Mouse (Mus musculus): ENCODE measurements around the gene Thoc5. TPM values are rescaled to one million over a fixed set of nuclear protein-coding genes. Genes with fewer than 3 reads are reported as not detected.
A peak's percentile ranks its signal among the peaks of the same experiment; 100 is the strongest.

The Thoc5 gene
- total RNA-seq (2021): 10 to 100 TPM; 14.9 to 17.7 TPM
- long read RNA-seq, experiment 1, partial matches to known transcripts: 0 of 17 reads
- long read RNA-seq, experiment 1, other reads (novel, unspliced or antisense): 13 of 17 reads
- long read RNA-seq, experiment 2, partial matches to known transcripts: 1 of 12 reads
- long read RNA-seq, experiment 2, other reads (novel, unspliced or antisense): 8 of 12 reads

DNA sequence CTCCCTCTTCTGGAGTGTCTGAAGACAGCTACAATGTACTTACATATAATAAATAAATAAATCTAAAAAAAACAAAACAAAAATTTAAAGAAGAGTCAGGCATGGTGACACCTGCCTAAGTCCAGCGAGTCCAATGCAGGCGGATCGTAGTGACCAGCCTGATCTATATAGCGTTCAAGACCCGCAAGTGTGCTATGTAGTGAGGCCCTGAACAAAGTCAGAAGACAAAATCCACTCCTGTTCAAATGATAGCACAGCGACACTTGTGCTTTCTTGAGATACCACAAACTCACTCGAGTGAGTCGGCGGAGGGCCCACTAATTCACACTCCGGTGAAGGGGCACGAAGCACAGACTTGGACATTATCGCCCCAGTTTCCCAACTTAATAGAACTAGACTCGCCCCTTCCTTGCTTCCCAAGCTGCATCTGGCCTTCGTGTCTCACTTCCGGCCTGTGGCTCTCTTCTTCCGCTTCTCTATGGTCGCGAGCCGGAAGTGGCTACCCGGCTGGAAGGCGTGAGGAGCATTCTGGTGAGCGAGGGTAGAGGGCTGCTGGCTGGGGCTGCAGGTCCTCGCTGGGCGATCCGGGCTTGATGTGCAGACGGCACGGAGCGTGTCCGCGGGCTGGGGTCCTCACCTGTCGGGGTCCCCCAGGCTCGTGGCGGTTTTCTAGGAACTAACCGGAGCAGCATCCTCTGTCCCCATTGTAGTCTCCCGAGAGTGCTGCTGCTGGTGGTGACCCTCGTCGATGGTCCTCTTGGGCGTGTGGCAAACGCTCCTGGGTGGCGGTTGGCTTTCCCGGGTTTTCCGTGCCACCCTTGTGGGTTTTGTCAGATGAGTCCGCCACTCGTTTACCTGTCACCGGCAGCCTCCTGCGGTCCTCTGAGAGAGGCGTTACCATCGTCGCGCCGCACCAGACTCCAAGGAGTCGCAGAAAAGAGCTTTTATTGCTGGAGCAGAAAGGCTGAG, at the start of gene Thoc5:
Gene Thoc5, plus strand, starts transcription at position 473 of the 969 bp plus-strand sequence.
- peak; percentile 67 for DNase-seq

DNA sequence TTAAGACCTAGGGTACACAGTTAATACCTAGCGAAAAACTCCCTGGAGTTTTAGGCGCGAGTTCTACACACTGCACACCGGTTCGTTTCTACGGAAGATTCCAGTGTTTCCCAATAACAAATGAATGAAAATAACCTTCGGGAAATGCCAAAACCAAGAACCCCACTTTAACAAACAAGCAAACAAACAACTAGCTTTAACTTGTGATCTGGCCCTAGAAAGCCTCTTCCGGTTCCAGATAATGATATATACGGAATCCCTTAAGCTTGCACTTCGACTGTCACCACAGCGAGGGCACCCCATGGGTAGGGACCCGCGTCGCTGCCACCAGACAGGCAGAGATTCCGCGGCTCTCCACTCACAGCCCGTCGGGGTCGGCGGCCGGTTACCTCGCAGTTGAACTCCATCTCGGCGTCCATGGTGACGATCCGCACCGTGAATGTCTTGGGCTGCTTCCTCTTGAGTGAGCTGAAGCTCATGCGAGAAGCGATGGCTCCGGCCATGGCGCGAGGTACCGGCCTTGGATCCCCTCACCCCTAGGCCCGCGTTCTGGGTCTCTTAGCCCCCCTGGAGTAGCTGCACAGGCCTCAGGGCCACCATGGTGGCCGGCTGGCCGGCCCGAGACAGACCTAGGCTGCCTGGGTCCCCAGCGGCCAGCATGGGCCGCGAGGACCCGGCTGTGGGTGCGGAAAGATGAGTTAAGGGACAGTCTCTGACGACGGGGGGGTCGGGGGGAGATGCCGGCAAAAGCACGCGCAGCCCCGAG, 46.5 kb upstream of the Thoc5 start:
- DNase-seq: peak; percentile 47

DNA sequence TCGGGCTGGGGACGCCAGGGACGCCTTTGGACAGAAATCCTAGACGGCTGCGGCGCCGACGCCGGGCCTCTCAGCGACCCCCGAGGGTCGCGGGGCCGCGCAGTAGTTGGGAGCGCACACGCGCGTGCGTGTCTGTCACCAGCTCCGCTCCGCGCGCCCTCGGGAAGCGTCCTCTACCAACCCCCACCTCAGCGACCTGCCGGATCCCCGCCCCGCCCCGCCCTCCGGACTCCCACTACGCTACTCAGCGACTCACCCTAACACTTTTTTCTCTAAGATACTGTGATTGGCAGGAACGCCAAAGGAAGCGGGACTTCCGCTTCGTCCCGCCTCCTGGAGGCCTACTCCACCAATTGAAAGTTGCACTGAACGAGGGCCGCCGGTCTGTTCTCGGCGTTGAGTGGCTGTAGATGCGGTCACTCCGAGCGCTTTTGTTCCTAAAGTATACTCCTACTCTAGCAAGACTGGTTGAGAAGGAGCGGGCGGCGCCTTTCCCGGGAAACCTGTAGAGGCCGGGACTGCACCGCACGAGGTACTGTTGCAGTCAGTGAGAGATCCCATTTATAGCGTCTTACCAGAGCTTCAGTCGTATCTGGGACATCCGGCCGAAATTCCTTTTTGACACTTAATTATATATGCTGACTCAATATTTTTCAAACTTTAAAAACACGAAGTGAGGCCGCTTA, 45.7 kb upstream of the Thoc5 start, which contains the start of gene Nf2:
Gene Nf2, minus strand, starts transcription at position 279 of the 686 bp plus-strand sequence.
- peak; percentile 88 for DNase-seq

DNA sequence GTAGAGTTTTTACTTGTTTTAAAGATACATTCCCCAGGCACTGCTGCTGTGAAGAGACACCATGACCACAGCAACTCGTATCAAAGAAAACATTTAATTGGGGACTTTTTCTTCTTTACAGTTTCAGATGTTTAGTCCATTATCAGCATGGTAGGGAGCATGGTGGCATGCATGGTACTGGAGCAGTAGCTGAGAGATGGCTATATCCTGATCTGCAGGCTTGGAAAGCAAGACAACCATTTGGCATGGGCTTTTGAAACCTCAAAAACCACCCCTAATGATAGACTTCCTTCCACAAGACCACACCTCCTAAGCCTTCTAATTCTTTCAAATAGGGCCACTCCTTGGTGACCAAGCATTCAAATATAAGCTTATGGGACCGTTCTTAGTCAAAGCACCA, 44.7 kb upstream of the Thoc5 start:
- DNase-seq: no peak

DNA sequence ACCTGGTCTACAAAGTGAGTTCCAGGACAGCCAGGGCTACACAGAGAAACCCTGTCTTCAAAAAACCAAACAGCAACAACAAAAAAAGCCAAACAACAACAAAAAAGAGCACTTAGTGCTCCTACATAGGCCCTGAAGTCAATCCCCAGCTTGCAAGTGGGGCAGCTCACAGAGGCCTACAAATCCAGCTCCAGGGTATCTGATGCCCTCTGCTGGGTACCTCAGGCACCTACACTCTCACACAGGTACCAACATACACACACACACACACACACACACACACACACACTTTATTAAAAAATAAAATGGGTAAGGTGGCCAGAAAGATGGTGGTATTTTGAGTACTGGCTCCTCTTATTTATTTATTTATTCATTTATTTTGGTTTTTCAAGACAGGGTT, 42.1 kb upstream of the Thoc5 start:
- no peak for DNase-seq

DNA sequence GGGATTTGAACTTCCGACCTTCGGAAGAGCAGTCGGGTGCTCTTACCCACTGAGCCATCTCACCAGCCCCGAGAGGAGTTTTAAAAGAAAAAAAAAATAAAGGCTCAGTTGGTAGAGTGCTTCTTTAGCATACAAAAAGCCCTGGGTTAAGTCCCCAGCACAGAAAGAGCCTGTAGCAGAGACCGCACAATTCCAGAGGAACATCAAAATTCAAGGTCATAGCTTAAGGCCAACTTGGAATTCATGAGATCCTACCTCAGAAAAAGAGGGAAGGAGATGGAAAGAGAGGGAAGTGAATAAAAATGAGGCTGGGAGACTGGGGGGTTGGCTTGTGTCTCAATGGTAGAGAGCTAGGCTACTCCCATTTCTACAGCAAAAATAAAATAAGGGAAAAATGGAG, 40.9 kb upstream of the Thoc5 start:
- DNase-seq: no peak

DNA sequence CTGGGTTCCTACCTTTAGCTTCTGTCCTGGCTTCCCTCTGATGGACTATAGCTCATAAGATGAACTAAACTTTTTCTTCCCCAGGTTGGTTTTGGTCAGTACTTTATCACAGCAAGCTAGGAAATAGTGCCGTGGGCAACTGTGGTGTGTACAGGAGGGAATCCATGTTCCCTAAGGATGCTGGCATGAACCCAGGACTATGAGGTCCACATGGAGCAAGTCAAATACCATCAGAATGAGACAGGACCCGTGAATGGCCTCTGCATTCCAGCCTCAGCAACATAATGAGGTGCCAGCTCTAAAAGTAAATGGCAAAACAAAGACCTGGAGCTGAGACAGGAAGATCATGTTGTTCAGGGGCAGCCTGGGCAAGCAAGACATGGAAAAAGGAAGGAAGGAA, 36.7 kb upstream of the Thoc5 start:
- no peak for DNase-seq

DNA sequence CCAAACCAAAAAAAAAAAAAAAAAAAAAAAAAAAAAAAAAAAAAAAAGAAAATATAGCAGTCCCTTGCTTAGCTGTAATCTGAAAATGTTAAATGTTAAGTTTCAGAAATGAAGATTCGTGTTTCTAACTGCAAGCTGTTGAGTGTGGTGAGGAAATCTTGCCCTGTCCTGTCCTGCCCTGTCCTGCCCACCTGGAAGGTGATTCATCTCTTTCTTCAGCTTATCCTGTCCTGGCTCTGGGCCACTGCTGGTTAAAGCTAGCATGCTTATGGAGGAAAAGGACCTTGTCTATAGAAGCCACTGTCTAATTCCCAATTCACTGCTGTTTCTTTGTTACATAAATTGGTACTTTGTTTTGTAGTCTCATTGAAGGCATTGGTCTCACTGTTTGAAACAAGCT, 34.1 kb upstream of the Thoc5 start:
- no peak for DNase-seq

DNA sequence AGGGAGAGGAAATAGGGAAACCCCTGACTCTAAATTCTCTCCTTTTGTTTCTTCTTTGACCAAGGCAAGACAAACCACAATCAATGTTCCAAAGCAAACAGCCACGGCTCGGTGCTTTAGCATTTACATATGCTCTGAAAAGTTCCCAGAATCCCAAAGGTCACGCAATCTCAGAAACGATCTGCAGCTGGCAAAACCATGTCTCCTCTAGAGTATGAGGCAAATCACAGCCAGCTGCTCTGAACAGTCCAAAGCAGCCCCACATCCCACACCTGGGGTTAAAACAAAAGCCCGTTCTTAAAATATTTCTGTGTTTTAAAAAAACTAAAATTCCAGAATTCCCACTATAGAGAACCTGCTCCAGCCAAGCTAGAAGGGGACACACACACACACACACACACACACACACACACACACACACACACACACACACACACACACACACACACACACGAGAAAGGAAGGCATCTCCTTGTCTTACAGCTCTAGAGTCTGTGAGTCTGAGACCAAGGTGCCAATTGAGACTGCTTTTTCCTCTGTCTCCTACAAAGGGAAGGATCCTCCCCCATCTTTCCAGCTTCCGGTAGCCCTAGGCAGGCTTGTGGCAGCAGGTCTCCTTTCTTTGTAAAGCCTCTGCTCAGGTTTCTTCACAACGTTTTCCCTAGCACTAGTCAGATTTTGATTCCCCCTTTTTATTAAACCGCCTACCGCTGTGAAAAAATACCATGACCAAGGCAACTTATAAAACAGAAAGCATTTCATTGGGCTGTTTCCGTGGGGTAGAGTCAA, 33.1 kb upstream of the Thoc5 start:
- DNase-seq: no peak

DNA sequence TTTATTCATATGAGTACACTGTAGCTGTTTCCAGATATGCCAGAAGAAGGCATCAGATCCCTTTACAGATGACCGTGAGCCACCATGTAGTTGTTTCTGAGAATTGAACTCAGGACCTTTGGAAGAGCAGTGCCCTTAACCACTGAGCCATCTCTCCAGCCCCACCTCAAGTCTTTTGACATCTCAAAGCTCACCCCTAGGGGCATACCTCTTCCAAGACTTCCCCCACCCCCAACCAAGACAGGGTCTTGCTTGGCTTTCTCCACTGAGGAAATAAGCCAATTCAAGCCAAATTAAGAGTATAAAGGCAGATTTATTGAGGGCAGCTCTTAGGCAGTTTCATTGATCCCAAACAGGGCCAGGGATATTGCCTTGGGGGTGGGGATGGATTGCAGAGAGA, 32.4 kb upstream of the Thoc5 start:
- DNase-seq: no peak

DNA sequence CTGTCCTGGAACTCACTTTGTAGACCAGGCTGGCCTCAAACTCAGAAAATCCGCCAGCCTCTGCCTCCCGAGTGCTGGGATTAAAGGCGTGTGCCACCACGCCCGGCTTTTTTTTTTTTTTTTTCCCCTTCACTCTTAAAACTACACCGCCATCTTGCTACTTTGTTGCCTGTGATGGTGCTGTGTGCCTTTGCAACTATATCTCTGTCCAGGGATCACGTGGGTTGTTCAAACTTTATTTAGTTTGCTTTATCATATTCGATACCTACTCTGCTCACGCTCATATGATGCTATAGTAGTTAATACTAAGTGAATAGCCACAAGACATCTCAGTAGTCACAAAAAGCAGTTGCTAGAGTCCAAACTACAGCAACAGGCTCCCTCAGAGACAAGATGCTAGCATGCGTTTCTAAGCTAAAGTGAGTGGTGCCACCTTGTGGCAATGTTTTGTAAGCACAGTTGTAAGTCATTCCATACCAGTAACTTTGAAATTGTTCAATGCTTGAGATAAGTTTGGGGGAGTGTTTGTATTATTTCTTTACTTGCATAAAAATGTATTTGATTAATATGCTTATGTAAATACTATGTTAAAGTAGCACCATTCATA, 29.4 kb upstream of the Thoc5 start:
- DNase-seq: peak; percentile 55

DNA sequence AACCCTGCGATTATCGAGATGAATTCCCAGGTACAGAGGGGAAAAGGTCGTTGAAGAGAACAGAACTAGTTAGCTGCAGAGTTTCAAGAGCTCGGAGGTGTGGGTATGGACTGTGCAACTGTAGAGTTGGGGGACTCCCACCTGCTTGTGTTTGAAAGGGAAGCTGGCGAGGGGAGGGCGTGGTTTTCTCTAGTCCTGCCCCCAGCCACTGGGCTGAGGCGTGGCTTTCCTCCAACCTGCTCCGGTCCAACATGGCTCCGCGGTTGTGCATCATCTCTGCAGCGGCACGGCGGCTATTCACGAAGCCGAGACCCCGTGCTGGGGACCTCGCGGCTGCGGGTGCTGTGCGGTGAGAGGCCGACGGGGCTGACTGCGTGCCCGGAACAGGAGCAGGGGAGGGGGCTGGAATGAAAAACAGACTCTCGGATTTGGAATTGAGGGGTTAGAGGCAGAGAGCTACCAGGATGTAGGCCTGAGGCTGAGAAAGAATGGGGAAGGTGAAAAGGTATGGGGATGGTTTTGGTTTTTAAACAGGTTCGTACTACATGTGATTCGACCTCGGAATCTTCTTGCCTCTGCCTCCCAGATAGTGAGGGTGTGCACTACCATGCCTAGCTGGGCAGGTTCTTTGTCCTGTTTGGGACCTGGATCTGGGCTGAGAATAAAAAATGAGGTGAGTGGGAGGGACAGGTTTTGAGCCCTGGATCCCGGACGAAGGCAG, 21.2 kb upstream of the Thoc5 start, which contains the start of gene Nipsnap1:
Gene Nipsnap1, plus strand, starts transcription at position 197 of the 721 bp plus-strand sequence.
- peak; percentile 62 for DNase-seq

DNA sequence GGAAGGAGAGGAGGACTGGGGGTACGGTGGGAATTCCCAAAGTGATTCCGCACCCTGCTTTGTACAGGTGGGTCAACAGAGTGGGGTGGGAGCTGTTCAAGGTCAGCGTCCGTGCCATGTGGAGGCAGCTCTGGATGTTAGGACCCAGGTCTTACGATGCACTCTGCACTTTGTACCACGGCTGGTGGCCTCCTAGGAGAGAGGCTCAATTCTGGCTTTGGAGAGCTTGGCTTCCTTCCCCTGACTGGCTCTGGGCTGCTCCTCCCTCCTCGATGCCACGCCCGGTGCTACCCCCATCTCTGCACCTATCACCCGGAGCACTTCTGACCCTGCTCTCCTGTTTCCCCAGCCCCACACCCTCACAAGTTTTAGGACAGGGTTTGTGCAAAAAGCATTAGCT, 20.6 kb upstream of the Thoc5 start:
- no peak for DNase-seq

DNA sequence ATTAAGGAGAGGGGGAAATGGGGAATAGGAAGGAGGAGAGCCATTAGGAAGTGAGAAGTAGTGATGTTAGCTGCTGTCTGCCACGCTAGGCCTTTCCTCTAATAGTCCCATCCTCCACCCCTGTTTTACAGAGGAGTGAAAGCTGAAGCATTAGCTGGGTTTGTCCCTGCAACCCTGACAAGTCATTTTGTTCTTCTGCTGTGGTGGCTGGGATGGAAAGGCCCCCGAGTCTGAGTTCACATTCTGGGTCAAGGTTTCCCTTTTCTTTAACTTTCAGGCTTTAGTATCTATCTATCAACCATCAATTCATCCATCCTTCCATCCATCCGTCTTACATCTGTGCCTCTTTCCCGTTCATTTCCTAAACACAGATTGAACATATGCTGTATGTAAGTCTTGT, 14.0 kb upstream of the Thoc5 start:
- no peak for DNase-seq

DNA sequence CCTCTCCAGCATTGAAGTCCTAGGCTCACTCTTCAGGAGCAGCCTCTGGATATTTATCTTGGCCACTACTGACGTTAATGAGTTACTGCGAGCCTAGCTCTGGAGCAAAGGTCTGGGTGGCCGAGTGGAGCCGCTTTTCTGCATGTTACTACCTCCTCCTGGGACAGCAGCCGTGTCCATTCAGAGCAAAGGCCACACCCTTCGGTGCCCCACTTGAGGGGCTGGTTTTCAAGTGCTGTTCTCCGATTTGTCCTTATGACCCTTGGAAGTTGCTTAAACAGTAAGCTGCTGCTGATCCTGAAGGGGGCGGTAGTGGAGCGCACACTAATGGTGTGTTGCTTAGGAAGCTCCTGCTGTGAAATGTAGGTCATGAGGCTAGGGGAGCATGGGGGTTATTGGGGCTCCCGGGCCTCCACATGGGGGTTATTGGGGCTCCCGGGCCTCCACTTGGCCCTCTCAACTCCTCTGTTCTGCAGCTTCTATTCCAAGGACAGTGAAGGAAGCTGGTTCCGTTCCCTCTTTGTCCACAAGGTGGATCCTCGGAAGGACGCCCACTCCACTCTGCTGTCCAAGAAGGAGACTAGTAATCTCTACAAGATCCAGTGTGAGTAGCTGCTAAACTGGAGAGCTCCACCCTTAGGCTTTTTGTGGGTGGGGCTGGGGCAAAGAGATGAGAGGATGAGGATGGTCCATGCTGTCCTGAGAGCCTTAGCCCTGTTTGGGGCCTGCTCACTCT, 12.1 kb upstream of the Thoc5 start:
- peak; percentile 44 for DNase-seq

DNA sequence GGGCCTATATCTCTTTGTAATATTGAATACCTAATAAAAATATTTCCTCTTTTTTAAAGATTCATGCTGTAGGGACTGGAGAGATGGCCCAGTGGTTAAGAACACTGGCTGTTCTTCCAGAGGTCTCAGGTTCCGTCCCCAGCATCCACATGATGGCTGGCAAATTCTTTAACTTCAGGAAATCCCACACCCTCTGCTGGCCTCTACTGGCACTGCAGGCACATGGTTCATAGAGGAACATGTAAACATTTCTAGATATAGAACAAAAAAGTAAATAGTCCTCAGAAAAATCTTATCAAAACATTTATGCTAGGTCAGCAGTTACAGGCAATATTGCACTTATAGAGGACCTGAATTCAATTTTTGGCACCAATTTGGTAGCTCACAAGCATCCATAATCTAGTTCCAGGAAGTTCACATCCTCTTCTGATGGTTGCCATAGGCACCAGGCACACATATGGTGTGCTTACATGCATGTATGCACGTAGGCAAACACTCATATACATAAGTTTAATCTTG, 9.7 kb upstream of the Thoc5 start:
- DNase-seq: peak; percentile 36

DNA sequence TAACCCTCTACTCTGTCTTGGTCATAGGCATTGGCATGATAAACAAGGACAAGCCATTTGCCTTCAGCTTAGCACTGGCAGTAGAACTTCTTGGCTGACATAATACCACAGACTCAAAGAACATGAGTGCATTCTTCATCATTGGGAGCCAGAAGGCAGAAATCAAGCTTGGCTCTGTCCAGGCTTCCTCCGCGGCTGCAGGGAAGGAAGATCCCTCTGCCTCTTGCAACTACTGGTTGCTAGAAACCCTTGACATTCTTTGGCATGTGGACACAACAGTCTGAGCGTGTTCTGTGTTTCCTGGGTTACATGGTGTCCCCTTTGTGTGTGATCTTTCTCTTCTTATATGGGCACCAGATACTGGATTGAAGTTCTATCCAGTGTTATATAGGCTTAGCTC, 8.1 kb upstream of the Thoc5 start:
- DNase-seq: no peak

DNA sequence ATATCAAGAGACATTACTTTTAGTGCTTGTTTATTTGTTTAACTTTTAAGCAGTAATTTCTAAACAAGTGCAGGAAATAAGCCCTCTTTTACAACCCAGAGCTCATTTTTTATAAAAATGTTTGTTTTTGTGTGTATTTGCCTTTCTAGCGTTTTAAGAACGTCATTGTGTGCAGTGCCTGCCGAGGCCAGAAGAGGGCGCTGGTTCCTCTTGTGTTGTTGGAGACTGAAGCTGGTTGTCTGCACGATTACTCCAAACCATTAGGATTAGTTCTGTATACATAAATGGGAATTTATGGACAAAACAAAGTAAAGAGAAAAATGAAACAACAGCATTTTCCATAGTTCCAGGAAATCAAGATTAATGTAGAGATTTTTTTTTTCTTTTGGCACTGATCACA, 5.3 kb downstream of the Thoc5 start:
- DNase-seq: no peak

DNA sequence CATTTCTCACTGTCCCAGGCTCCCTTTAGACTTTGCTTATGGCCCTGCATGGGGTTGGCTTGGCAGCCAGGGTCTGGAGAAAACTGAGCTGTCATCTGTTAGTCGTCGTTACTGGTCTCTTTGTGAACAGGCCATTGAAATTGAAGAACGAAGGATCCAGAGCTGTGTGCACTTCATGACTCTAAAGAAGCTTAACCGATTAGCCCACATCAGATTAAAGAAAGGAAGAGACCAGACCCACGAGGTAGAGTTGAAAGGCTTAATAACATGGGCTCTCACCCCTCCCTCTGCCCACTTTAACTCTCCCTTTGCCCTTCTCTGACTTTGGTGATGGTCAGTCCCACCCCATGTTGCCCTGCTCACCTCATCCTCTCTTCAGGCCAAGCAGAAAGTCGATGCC, 6.8 kb downstream of the Thoc5 start:
- DNase-seq: no peak

Measured in gastrocnemius, postnatal 10 days (tissue).